Mouse (Mus musculus) brain, embryonic 14.5 days (tissue): ENCODE measurements around the gene Pitpnb.

Source experiments
- CTCF ChIP-seq: fragments of 200-500 bp; IDR thresholded peaks from 2 replicates; pipeline ENCODE4 v1.5.1; 2012; ENCODE audit warnings: inconsistent platforms, mild to moderate bottlenecking, moderate library complexity, borderline replicate concordance; ENCODE audit not compliant: insufficient read depth, insufficient read length; ENCODE audit errors: extremely low read depth
- POLR2A ChIP-seq: fragments of 200-500 bp; IDR thresholded peaks from 2 replicates; pipeline ENCODE4 v1.6.1; 2012; ENCODE audit warnings: mild to moderate bottlenecking, inconsistent platforms, borderline replicate concordance; ENCODE audit not compliant: poor library complexity, insufficient read depth, insufficient read length, severe bottlenecking; ENCODE audit errors: extremely low read depth

GRCm38 (mm10) chr5:111290071-111290470 is 40.5 kb upstream of the Pitpnb start:
- TF ChIP-seq CTCF (no peak), POLR2A (no peak)
